Mouse (Mus musculus) cerebellum, adult 2 months (tissue): ENCODE data around the gene Susd3.

Source experiments
- CTCF ChIP-seq: fragments of 200-500 bp; IDR thresholded peaks from 2 replicates; pipeline ENCODE4 v1.5.1; 2011; ENCODE audit warnings: low read depth, mild to moderate bottlenecking, control low read depth, low read length, moderate library complexity, borderline replicate concordance; ENCODE audit not compliant: insufficient read depth
- POLR2A ChIP-seq: fragments of 200-500 bp; IDR thresholded peaks from 2 replicates; pipeline ENCODE4 v1.6.1; 2011; ENCODE audit warnings: low read length, control low read depth, borderline replicate concordance; ENCODE audit not compliant: insufficient read depth

GRCm38 (mm10) chr13:49218651-49219050, 29.9 kb downstream of the Susd3 start:
- TF ChIP-seq POLR2A: no peak
- no peak for TF ChIP-seq CTCF
